Mouse (Mus musculus) forebrain, embryonic 13.5 days (tissue): Measurements from ENCODE around the gene Kcnh7. TPM values are rescaled to one million over a fixed set of nuclear protein-coding genes. Genes with fewer than 3 reads are reported as not detected.

Source experiments
- ATAC-seq: fragments of 200-750 bp; cut with Nextera tagmentation; 2 replicates; pipeline ENCODE4 v1.8.0; 2017
- H3K27ac ChIP-seq: fragments of 300-500 bp; sonication (generic); 2 replicates; pipeline ENCODE4 v1.5.1; 2015; ENCODE audit warnings: inconsistent platforms, mild to moderate bottlenecking, moderate library complexity
- H3K27me3 ChIP-seq: fragments of 300-500 bp; sonication (generic); 2 replicates; pipeline ENCODE4 v1.6.1; 2015; ENCODE audit warnings: mild to moderate bottlenecking, inconsistent platforms
- H3K36me3 ChIP-seq: fragments of 300-500 bp; sonication (generic); 2 replicates; pipeline ENCODE4 v1.6.1; 2015; ENCODE audit warnings: mild to moderate bottlenecking, inconsistent platforms; ENCODE audit not compliant: poor library complexity, severe bottlenecking
- H3K4me1 ChIP-seq: fragments of 300-500 bp; sonication (generic); 2 replicates; pipeline ENCODE4 v1.6.1; 2015; ENCODE audit warnings: inconsistent platforms
- H3K4me2 ChIP-seq: fragments of 300-500 bp; sonication (generic); 2 replicates; pipeline ENCODE4 v1.6.1; 2015; ENCODE audit warnings: inconsistent platforms, mild to moderate bottlenecking, moderate library complexity
- H3K4me3 ChIP-seq: fragments of 300-500 bp; sonication (generic); 2 replicates; pipeline ENCODE4 v1.5.1; 2015; ENCODE audit warnings: mild to moderate bottlenecking, inconsistent platforms
- H3K9ac ChIP-seq: fragments of 300-500 bp; sonication (generic); 2 replicates; pipeline ENCODE4 v1.6.1; 2015; ENCODE audit warnings: mild to moderate bottlenecking, inconsistent platforms
- H3K9me3 ChIP-seq: fragments of 300-500 bp; sonication (generic); replicated peaks from 2 replicates; pipeline ENCODE4 v1.6.1; 2016; ENCODE audit warnings: inconsistent platforms
- WGBS: fragments of 180-500 bp; shearing (Covaris S2); methylation state at CpG from one replicate; pipeline ENCODE4 v1.1.7; 2015; 5-methylcytosine and 5-hydroxymethylcytosine counted together
- polyA plus RNA-seq: library from polyadenylated mRNA; unstranded; fragments of >200 nt; fragmentation: Nextera tagmentation; extraction: Ambion mirVana; gene quantifications from 2 replicates; pipeline ENCODE4 v1.2.1, GENCODE M21; 2015

The Kcnh7 gene
- polyA plus RNA-seq, 1 experiment from 2014 or later, result 9.5 TPM

DNA sequence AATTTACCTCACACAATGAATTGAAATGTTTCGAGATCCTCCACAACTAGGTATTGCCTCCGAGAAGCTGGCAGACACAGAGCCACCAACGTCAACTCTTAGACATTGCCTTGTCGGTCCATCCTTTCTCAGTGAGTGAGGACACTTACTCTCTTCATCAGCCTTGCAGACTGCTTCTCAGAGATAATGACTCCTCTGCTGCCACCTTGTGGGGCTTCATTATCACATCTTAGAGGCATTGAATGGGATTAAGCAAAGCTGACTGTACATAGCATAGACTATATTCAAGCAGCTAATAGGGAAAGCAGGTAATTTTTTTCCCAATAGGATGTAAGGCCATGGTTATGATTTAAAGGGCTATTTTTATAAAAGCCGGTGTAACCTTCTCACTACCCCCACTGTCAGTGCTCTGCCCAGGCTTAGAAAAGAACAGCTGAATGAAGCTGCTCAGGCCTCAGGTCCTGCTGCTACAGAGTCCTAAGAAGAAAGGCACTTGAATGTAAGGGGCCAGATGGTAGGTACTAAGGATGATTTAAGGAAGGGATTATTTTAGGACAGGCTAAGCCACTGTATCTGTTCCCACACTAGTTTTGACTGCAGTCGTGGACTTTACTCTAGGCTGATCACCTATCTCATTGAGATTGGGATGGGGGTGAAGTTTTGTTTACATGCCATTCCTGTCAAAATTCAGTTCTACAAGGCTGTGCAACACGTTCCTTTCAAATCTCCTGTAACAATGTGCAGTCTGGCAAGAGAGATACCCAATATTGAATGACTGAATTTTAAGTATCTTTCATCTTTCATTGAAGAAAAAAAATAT is 529.4 kb downstream of the Kcnh7 start:
- H3K9ac ChIP-seq, result no peak overlapping the region
- ATAC-seq, result peak; percentile 81
- H3K4me1 ChIP-seq, result no peaks in the 10 kb centered on the region
- 53% methylated on average over 7 of the region's 7 CpGs for WGBS
- no peaks in the 10 kb centered on the region for H3K27me3 ChIP-seq
- no peak overlapping the region for H3K4me3 ChIP-seq
- H3K27ac ChIP-seq, result no peak overlapping the region
- no peaks in the 10 kb centered on the region for H3K36me3 ChIP-seq
- no peak overlapping the region for H3K4me2 ChIP-seq
- no peaks in the 10 kb centered on the region for H3K9me3 ChIP-seq

DNA sequence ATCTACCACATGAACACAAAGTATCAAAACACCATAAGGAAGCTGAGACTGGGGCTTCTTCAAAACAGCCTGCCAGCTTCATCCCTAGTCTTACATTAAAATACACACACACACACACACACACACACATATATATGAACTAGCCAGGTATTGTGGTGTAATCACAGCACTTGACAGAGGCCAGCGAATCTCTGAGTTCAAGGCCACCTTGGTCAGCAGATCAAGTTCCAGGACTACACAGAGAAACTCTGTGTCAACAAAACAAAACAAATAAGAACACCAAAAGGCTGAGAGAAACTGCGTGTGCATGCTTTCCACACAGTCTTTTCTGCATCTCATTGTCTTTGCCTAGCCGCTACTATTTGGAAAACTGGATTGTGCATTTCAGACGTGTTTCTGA is 531.6 kb downstream of the Kcnh7 start:
- ATAC-seq, result no peak
- Histone ChIP-seq H3K36me3 (no peaks in the 10 kb centered on the region), H3K27ac (no peak overlapping the region), H3K9ac (no peak overlapping the region), H3K4me1 (peaks cover under 1% of the 10 kb centered on the region), H3K4me3 (no peak overlapping the region), H3K4me2 (no peak overlapping the region), H3K27me3 (no peaks in the 10 kb centered on the region), H3K9me3 (no peaks in the 10 kb centered on the region)
- WGBS, result 89% methylated on average over 4 of the region's 4 CpGs

DNA sequence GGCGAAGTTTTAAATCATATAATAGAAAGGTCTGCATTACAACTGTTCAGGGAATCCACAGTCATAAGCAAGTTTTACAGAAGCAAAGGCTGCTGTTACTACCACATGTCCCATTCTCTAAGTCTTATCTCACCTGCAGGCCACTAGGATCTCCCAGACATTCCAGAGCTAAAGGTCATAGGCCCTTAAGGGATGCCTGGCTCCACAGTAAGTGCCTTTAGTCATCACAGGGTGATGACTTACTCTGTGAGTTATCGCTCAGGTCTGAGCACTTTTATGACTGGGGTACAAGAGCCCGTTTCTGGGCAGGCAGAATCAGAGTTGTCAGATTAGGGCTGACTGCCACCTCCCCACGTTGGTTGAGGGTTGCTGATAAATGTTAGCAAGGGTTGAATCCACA is 532.2 kb downstream of the Kcnh7 start:
- no peak overlapping the region for H3K9ac ChIP-seq
- WGBS, result 84% methylated on average over 4 of the region's 4 CpGs
- no peaks in the 10 kb centered on the region for H3K36me3 ChIP-seq
- H3K9me3 ChIP-seq, result no peaks in the 10 kb centered on the region
- no peak overlapping the region for H3K4me3 ChIP-seq
- no peak overlapping the region for H3K27ac ChIP-seq
- ATAC-seq, result no peak
- no peaks in the 10 kb centered on the region for H3K27me3 ChIP-seq
- H3K4me1 ChIP-seq, result peaks cover 6% of the 10 kb centered on the region
- no peak overlapping the region for H3K4me2 ChIP-seq

DNA sequence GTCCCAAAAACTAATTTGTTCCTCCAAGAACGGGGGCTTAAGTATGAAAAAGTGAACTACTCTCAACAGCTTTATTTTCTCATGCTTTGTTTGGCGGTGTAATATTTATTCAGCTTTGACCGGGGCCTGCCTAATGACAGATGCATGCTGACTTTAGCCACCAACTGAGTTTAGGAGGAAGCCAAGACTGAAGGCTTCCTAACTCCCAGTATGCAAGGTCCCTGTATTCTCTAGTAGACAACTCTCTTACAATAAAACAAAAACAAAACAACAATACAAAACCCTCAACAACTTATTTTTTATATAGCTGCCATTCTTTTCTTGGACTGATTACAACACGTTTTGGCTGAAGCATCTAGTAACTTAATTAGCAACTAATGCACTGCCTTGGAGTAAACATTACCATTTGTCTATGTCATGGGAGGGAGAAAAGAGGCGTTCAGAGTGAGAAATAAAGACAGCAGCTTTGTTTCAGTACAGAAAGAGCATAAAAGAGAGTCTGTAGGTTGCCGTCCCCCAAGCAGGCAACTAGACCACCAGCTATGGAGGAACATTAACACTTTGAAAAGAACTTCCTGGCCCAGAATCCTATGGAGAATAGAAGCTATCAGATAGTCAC is 537.3 kb downstream of the Kcnh7 start:
- peaks cover 6% of the 10 kb centered on the region; the same call in 1 of the 2 replicates for H3K27me3 ChIP-seq
- peak overlapping the region; percentile 49 for H3K4me3 ChIP-seq
- no peaks in the 10 kb centered on the region for H3K9me3 ChIP-seq
- peak overlapping the region; percentile 77 for H3K4me2 ChIP-seq
- 5% methylated on average over 6 of the region's 6 CpGs for WGBS
- no peaks in the 10 kb centered on the region for H3K36me3 ChIP-seq
- no peak overlapping the region for H3K27ac ChIP-seq
- H3K9ac ChIP-seq, result no peak overlapping the region
- ATAC-seq, result peak; percentile 30; the same call in 1 of the 2 replicates
- H3K4me1 ChIP-seq, result peaks cover 15% of the 10 kb centered on the region

DNA sequence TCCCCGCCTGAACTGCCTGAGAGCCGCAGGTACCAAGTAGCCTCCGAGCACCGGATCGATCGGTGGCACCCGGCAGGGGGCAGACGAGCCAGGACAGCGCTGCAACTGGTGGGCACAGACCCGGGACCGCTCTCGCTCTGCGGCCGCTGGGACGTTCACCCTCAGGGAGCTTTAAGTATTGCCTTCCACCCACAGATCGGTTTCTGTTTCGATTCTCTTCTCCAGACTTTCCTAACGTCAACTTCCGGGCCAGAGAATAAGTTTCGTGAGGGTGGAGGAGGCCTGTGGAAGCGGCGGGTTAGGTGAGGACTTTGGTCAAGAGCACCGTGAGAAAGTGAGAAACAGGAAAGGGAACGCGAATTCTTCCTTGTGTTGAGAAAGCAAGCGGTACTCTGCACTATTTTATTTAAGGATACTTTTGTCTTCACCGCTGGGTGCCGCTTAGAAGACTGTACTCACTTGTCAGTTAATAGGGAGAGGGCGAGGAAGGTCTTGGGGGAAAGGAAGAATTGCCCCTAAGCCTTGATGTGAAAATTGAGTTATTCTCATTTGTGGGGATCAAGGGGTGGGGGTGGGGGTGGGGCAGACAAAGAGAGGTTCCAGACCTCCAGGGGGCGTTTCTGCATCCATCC is 538.0 kb downstream of the Kcnh7 start, which contains the start of gene Ifih1:
Gene Ifih1, minus strand, starts transcription at position 242 of the 632 bp plus-strand sequence.
- 1% methylated on average over 30 of the region's 30 CpGs for WGBS
- Histone ChIP-seq H3K9me3 (no peaks in the 10 kb centered on the region), H3K27me3 (peaks cover 6% of the 10 kb centered on the region; the same call in 1 of the 2 replicates), H3K27ac (no peak within 1 kb of the TSS), H3K4me1 (peaks cover 15% of the 10 kb centered on the region), H3K4me3 (peak within 1 kb of the TSS; percentile 49), H3K9ac (peak within 1 kb of the TSS; percentile 65), H3K4me2 (peak within 1 kb of the TSS; percentile 77), H3K36me3 (no peaks in the 10 kb centered on the region)
- peak; percentile 91 for ATAC-seq

DNA sequence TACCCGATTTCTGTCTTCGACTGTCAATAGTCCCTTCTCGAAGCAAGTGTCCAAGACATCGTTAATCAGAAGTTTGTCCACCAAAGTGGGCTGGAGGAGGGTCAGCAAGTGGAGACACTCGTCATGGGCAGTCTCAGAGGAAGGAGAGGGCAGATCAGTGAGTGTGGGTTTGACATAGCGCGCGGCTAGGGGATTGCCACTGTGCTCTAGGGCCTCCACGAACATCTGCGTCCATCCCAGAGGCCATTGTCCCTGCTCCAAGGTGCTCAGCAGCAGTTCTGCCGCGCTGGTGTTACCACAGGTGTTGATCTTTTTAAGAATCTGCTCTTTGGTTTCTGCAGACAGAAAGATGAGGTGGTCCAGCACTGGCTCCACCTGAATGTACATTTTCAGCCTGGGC is 538.6 kb downstream of the Kcnh7 start:
- Histone ChIP-seq H3K9me3 (no peaks in the 10 kb centered on the region), H3K4me2 (peak overlapping the region; percentile 77), H3K4me1 (peaks cover 15% of the 10 kb centered on the region), H3K9ac (no peak overlapping the region), H3K36me3 (no peaks in the 10 kb centered on the region), H3K27me3 (peaks cover 6% of the 10 kb centered on the region; the same call in 1 of the 2 replicates), H3K4me3 (peak overlapping the region; percentile 49), H3K27ac (no peak overlapping the region)
- 48% methylated on average over 12 of the region's 12 CpGs for WGBS
- peak; percentile 10 for ATAC-seq

DNA sequence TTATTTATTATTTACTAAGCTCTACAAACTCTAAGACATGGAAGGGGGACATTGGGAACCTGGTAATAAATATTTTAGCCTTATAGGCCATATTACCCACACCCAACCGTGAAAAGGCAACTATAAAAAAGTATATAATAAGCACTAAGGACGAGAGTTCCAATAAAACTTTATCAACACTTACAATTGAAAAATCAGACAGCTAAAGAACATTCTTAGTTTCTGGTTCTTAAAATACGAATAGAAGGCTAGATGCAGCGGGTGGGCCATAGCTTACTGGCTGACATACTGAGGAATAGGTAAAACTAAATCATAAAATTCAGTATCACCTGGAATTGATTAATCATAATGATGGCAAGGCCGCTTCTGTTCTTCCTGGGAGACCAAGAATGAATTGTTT is 539.2 kb downstream of the Kcnh7 start:
- WGBS, result 93% methylated on average over 5 of the region's 5 CpGs
- H3K4me1 ChIP-seq, result peaks cover 15% of the 10 kb centered on the region
- H3K4me3 ChIP-seq, result no peak overlapping the region
- peaks cover 6% of the 10 kb centered on the region; the same call in 1 of the 2 replicates for H3K27me3 ChIP-seq
- no peaks in the 10 kb centered on the region for H3K36me3 ChIP-seq
- no peak overlapping the region for H3K27ac ChIP-seq
- no peak overlapping the region for H3K9ac ChIP-seq
- H3K9me3 ChIP-seq, result no peaks in the 10 kb centered on the region
- no peak for ATAC-seq
- no peak overlapping the region for H3K4me2 ChIP-seq
